Mouse (Mus musculus): ENCODE results near the gene Pnpla1. TPM values are rescaled to one million over a fixed set of nuclear protein-coding genes. Genes with fewer than 3 reads are reported as not detected.
A peak's percentile ranks its signal among the peaks of the same experiment; 100 is the strongest.

The Pnpla1 gene
- total RNA-seq, 1 experiment from 2014 or later, result 0.25 TPM

DNA sequence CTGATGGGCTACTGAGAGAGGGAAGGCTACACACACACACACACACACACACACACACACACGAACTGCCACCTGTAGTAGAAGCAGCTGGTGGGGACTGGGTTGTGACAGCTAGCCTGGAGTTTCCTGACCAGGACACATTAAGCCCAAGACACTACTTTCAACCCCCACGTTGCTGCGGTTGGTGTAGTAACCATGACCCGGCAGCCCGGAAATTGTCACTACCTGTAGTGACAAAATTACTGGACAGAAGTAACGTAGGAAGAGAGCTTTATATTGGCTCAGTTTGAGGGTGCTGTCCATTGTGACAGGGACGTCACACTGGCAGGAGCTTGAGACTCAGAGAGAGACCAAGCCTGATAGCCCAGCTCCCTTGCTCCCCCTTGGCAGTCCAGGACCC is 14.1 kb downstream of the Pnpla1 start:
- ATAC-seq (replicated peaks in 1 of 2; ENCODE audit: insufficient read depth in 1 of 2, low FRiP score in 2 of 2, low TSS enrichment in 1 of 2, low read depth in 1 of 2, poor library complexity in 2 of 2, severe bottlenecking in 2 of 2), result peak in 1 of 2 experiments; percentile 34; a peak in 1 of 4 replicates

DNA sequence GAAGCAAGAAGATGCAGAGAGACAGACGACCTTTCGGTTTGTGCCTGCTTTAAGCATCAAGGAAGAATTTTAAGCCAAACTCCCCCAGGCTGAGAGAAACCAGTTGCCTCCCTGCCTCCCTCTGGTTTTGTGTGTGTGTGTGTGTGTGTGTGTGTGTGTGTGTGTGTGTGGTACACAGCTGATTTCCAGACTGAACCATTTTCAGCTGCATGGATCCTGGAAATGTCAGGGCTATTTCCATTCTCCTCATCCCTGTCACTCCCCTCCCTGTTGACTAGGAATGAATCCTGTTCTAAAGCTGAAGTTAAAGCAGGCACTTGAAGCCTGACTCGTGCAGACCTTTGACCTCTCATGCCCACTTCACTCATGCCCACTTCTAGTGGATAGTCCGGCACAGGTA is 16.0 kb downstream of the Pnpla1 start:
- no peak for ATAC-seq (replicated peaks in 1 of 2; ENCODE audit: insufficient read depth in 1 of 2, low FRiP score in 2 of 2, low TSS enrichment in 1 of 2, low read depth in 1 of 2, poor library complexity in 2 of 2, severe bottlenecking in 2 of 2)

DNA sequence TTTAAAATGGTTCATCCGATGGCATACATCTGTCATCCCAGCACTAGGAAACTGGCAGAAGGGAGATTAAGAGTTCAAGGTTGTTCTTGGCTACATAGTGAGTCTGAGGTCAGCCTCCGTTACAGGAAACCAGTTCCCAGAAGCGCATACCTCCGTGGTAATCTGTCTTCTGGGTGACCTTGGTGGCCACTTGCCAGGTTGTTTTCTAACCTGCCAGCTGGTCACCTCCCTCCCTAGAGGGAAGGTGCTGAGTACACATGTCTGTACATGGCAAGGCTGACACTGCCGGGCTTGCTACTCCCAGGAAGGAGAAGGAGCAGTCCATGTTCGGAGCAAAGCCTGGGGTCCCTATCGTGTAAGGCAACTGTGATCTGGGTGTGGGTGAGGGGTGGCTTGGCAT is 16.6 kb downstream of the Pnpla1 start:
- no peak for ATAC-seq (replicated peaks in 1 of 2; ENCODE audit: insufficient read depth in 1 of 2, low FRiP score in 2 of 2, low TSS enrichment in 1 of 2, low read depth in 1 of 2, poor library complexity in 2 of 2, severe bottlenecking in 2 of 2)

DNA sequence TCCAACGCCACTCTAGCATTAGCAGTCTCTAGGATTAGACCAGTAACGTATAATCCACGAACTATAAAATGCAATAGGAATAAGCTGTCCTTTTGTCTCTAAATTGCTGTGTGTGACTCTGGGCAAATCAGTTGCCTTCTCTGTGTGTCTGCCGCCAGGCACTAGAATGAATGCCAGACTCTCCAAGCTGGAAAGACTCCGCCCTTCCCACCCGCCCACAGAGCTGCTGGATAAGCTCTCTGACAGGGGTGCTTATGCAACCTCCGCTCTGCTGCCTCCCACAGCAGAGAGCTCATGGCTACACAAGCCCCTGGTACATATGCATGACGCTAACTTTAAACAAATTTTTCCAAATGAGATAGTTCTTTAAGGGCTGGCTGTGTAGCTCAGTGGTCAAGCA is 17.1 kb downstream of the Pnpla1 start:
- ATAC-seq (replicated peaks in 1 of 2; ENCODE audit: insufficient read depth in 1 of 2, low FRiP score in 2 of 2, low TSS enrichment in 1 of 2, low read depth in 1 of 2, poor library complexity in 2 of 2, severe bottlenecking in 2 of 2), result no peak

DNA sequence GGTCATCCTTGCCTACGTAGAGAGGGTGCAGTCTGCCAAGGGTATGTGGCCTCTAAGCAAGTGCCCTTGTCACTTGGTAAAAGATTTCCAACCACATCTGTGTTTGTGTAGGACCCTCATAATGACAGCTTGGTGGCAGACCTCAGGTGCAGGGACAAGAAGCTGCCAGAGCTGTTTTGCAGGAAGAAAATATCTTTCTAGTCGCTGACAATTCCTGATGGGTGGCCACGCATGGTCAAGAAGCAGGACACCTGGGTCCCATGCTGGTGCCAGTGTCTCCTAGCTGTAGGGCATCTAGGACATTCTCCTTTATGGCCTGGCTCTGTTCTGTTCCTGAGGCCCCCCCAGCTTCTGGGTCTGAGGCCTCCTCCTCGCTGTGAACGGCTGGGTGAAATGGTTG is 18.1 kb downstream of the Pnpla1 start:
- no peak for ATAC-seq (replicated peaks in 1 of 2; ENCODE audit: insufficient read depth in 1 of 2, low FRiP score in 2 of 2, low TSS enrichment in 1 of 2, low read depth in 1 of 2, poor library complexity in 2 of 2, severe bottlenecking in 2 of 2)

DNA sequence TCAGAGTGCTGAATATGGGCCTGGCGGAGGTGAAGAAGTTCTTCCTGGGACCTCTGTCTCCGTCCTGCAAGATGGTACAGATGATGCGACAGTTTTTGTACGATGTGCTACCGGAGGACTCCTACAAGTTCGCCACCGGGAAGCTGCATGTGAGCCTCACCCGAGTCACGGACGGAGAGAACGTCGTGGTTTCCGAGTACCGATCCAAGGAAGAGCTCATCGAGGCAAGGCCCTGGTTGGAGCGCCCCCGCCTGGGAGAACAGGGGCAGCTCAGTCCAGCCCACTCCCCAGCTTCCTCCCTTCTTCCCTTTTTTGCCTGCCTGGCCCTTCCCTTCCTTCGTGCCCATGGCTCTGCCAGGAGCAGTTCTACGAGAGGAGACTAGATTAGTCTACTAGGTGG is 18.6 kb downstream of the Pnpla1 start:
- peak; percentile 25 to 55; a peak in 2 of 4 replicates for ATAC-seq (replicated peaks in 1 of 2; ENCODE audit: insufficient read depth in 1 of 2, low FRiP score in 2 of 2, low TSS enrichment in 1 of 2, low read depth in 1 of 2, poor library complexity in 2 of 2, severe bottlenecking in 2 of 2)

DNA sequence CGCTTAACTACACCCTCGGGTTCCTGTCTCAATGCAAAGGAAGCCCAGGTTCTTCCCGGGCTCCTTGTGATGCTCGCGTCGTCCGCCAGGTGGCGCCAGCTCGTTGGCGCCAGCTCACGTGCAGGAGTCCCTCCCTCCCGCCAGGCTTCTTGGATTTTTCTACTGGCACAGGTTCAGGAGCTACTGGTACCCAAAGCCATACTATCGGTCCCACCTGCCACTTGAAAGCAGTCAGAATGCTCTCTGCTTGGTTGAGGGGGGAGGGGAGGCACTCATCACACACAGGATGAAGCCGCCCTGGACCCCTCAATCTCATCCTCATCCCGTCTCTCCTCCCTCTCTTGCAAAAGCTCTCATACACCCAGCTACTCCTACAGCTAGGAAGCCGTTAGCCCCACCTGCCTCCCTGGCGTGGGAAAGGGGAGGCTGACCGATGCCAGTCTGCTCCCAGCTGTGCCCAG is 21.8 kb downstream of the Pnpla1 start:
- peak in 1 of 2 experiments; percentile 58; a peak in 2 of 4 replicates for ATAC-seq (replicated peaks in 1 of 2; ENCODE audit: insufficient read depth in 1 of 2, low FRiP score in 2 of 2, low TSS enrichment in 1 of 2, low read depth in 1 of 2, poor library complexity in 2 of 2, severe bottlenecking in 2 of 2)

DNA sequence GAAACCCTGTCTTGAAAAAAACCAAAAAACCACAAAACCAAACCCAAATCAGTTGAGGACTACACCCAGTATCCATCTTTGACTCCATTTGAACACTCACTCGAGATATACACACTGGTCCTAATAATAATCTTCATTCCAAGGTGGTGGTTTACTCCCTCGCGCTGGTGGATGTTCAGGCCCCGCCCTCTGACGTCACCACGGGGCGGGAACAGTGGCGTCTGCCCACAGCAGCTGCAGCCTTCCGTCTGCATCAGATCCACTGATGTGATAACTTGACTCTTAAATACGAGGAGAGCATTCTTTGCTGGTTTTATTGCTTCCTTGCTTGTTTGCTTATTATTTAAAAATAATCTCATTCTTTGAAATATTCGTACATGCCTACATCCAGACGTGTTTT is 24.1 kb downstream of the Pnpla1 start:
- ATAC-seq (replicated peaks in 1 of 2; ENCODE audit: insufficient read depth in 1 of 2, low FRiP score in 2 of 2, low TSS enrichment in 1 of 2, low read depth in 1 of 2, poor library complexity in 2 of 2, severe bottlenecking in 2 of 2), result peak; percentile 81 to 83

DNA sequence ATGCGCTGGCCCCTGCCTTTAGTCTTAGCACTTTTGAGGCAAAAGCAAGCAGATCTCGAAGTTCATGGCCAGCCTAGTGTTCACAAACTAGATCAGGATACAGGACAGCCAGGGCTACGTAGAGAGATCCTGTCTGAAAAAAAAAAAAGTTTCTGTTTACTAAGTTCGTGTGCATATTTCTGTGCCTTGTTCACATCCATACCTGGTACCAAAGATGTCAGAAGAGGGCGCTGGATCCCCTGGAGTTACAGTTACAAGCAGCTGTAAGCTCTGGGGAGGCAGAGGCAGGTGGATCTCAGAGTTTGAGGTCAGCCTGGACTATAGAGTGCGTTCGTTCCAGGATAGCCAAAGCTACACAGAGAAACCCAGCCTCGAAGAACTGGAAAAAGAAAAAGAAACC is 24.6 kb downstream of the Pnpla1 start:
- ATAC-seq (replicated peaks in 1 of 2; ENCODE audit: insufficient read depth in 1 of 2, low FRiP score in 2 of 2, low TSS enrichment in 1 of 2, low read depth in 1 of 2, poor library complexity in 2 of 2, severe bottlenecking in 2 of 2), result no peak

DNA sequence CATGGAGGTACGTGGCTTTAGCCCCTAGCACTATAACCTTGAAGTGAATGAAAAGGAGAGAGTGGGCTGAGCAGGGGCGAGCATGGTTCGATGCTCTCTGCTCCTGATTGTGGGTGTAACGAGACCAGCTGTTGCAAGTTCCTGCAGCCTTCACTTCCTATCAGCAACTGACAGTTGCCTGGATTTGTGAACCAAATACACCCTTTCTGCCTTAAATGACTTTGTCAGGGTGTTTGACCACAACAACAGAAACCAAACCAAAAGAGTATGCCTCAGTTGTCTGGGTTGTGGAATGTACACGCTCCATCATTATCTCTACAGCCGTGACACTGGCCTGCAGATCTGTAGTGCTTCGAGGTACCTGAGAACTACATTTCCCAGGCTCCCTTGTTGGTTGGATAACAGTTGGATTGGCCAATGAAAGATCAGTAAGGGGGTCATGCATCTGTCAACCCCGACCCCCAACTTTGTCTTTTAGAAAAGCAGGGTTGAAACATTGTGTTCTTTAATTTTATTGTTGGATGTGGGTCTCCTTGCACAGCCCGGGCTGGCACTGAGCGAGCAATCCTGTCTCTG is 25.8 kb downstream of the Pnpla1 start:
- ATAC-seq (replicated peaks in 1 of 2; ENCODE audit: insufficient read depth in 1 of 2, low FRiP score in 2 of 2, low TSS enrichment in 1 of 2, low read depth in 1 of 2, poor library complexity in 2 of 2, severe bottlenecking in 2 of 2), result no peak

DNA sequence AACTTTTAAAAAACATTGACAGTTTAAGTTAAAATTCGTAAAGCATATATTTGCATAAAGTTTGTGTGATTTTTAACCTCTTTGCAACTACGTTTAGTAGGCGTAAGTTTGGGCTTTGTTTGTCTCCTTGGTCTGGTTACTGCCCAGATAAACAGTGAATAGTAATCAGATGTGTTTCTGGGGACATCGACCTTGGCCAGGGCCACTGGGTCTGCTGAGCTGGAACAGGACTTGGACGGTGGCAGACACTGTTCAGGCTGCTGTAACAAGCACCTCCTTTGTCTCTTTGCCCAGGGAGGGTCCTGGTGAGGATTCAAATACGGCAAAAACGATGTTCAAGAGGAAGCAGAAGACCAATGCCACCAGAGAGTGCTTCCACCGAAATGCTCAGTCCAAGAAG is 27.0 kb downstream of the Pnpla1 start:
- no peak for ATAC-seq (replicated peaks in 1 of 2; ENCODE audit: insufficient read depth in 1 of 2, low FRiP score in 2 of 2, low TSS enrichment in 1 of 2, low read depth in 1 of 2, poor library complexity in 2 of 2, severe bottlenecking in 2 of 2)

DNA sequence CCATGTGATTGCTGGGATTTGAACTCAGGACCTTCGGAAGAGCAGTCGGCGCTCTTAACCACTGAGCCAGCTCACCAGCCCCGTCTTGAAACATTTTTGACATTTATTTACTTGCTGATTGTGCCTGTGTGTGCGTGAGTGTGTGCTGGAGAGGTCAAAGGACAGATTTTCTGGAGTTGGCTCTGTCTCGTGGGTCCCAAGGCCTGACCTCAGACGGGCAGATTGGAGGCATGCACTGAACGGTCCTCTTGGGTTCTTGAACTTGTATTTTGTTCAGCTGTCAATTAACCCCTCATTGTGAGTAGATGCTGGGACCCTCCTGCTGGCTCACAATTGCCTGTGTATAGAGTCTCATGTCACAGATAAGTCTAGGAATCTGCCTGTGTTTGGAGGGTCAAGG is 28.1 kb downstream of the Pnpla1 start:
- no peak for ATAC-seq (replicated peaks in 1 of 2; ENCODE audit: insufficient read depth in 1 of 2, low FRiP score in 2 of 2, low TSS enrichment in 1 of 2, low read depth in 1 of 2, poor library complexity in 2 of 2, severe bottlenecking in 2 of 2)

DNA sequence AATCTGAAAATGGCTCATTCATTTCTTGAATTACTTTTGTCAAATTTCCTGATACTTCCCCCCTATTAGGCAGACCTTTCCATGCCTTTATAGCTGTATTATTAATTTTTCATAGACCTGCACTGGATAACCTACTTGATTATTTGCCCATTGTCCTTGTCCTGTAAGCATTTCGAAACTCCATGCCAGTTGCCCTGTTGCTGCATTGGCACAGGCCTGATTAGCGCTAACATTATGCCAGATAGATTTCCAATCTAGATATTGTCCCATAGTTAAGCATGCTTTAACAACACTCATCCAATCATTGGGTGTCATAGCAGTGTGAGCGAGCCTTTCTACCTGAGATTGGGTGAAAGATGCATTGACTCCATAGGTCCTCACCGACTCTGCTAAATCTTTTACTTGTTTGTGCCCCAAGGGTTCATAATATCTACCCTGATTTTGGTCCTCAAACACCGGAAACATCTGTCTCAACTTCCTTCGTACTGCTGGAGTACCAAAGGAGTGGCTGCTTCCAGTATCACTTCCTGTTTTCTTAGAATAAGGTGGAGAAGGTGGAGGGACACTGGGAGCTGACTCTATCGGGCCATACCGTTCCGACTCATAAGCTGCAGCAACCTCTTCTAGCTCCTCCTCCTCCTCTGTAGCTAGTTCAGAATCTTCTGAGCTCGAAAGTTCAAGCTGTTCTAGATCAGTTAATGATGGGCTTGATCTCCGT is 36.0 kb downstream of the Pnpla1 start:
- peak; percentile 92 to 96 for ATAC-seq (replicated peaks in 1 of 2; ENCODE audit: insufficient read depth in 1 of 2, low FRiP score in 2 of 2, low TSS enrichment in 1 of 2, low read depth in 1 of 2, poor library complexity in 2 of 2, severe bottlenecking in 2 of 2)

DNA sequence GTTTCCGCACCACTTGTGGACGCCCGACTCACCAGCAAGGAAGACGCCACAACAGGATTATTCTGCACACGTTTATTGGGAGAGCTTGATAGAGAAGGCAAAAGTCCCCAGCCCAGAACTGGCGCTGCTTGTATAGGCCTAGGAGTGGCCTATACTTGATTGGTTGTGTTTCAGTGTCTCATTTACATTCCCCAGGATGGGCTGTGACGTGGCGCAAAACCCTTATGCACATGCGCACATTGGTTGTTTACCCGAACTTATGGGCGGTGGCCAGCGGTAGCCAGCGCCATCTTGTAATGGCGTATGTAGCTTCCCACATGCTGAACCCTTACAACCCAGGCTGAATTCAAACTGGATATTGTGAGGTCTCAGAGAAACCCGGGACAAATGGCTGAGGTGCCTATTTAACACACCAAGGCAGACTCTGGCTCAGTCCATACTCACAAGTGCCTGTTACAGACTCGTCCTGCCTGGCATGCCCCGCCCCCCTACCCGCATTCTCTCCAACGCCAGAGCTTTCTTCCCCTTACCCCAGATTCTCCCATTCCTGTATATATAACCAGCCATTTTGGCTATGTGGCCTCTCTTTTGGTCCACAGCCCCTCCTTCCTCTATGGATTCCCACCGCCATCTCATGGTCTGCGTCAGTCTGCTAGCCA is 37.1 kb downstream of the Pnpla1 start:
- ATAC-seq (replicated peaks in 1 of 2; ENCODE audit: insufficient read depth in 1 of 2, low FRiP score in 2 of 2, low TSS enrichment in 1 of 2, low read depth in 1 of 2, poor library complexity in 2 of 2, severe bottlenecking in 2 of 2), result no peak

DNA sequence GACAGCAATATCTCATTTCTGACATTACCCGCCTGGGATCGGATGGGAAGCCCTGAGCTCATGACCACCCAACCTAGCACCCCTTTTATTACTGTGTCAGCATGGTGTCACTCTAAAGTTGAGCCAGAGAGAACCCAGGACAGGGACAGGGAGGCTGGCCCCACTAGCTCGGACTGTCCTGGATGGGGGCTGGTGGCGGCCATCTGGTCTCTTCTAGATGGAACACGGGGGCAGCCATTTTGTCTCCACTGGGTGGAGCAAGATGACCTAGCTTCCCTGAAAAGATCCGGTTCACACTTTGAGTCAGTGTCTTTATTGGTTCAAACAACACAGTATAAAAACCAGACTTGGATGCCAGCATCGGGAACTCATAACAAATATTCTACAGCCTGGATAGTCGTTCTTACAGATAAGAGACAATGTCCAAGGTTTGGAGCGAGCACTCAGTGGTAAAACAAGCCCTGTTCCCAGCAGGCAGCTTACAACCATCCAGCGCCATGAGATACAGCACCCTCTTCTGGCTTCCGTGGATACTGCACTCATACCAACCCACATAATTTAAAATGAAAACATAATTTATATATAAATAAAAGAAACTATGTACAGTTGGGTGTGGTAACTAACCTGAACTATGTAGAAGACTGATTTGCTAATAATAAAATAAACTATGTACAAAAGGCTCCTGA is 38.0 kb downstream of the Pnpla1 start:
- ATAC-seq (replicated peaks in 1 of 2; ENCODE audit: insufficient read depth in 1 of 2, low FRiP score in 2 of 2, low TSS enrichment in 1 of 2, low read depth in 1 of 2, poor library complexity in 2 of 2, severe bottlenecking in 2 of 2), result no peak

DNA sequence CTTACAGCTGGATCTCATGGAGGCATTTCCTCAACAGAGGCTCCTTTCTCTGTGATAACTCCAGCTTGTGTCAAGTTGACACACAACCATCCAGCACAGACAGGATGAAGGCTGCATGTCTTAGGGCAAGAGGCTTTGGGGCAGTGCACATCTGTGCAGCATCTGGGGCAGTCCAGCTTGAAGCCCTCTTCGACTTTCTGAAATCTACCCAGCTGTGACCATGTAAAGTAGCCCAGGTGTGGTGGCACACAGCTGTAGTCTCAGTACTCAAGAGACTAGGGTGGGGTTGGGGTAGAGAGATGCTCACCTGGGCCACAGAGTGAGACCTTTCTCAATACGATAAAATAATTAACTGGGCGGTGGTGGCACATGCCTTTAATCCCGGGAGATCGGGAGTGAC is 39.6 kb downstream of the Pnpla1 start:
- ATAC-seq (replicated peaks in 1 of 2; ENCODE audit: insufficient read depth in 1 of 2, low FRiP score in 2 of 2, low TSS enrichment in 1 of 2, low read depth in 1 of 2, poor library complexity in 2 of 2, severe bottlenecking in 2 of 2), result no peak

DNA sequence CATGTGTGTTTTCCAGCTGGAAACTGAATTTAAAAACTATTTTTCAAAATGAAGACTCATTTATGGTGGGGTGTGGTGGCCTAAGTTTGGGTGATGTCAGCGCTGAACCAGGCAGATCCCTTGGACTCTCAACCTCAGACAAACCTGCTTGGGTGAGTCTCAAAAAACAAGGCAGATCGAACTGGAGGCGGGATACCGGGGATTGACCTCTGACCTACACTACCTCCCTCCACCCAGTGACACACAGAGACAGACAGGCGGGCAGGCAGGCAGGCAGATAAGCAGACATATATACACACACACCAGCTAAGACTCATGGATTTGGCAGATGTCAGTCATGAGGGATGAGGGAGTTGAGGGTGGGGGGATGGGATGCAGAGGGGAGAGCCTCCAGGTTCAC is 40.0 kb downstream of the Pnpla1 start:
- no peak for ATAC-seq (replicated peaks in 1 of 2; ENCODE audit: insufficient read depth in 1 of 2, low FRiP score in 2 of 2, low TSS enrichment in 1 of 2, low read depth in 1 of 2, poor library complexity in 2 of 2, severe bottlenecking in 2 of 2)

DNA sequence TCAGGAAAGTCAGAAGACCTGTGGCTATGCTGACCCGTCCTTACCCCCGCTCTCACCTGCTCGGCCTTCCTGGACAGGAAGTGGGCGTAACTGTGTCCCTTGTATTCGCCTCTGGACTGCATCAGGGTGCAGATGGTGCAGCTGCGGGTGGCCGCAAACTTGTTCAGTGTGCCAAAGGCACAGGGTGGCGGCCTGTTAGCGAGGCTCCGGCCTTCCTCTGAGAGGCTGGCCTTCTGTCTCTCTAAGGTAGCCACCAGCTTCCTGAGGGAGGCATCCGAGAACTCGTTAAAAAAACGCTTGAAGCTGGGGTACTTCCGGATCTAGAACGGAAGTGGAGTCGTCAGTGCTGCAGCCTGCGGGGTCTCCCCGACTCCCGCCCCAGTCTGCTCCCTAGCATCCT is 41.2 kb downstream of the Pnpla1 start:
- no peak for ATAC-seq (replicated peaks in 1 of 2; ENCODE audit: insufficient read depth in 1 of 2, low FRiP score in 2 of 2, low TSS enrichment in 1 of 2, low read depth in 1 of 2, poor library complexity in 2 of 2, severe bottlenecking in 2 of 2)

Data from hematopoietic stem cell, adult 5-6 weeks (primary cell).